Mouse (Mus musculus): Measurements from ENCODE around the gene Mboat7.

- no peak for TF ChIP-seq MYOG (IDR thresholded peaks at IDR 0.05; ENCODE audit: control insufficient read depth, extremely low read depth, insufficient read length)
- no peak for TF ChIP-seq CTCF (IDR thresholded peaks at IDR 0.05; ENCODE audit: control insufficient read depth, insufficient read depth, insufficient read length)
Observed at GRCm38 (mm10) chr7:3676371-3676770, 17.0 kb downstream of the Mboat7 start.

All from C2C12 (cell line).